Mouse (Mus musculus) small intestine, adult 2 months (tissue): ENCODE measurements at regions not wholly inside any gene's neighbourhood (a gene's known extent, or its start where the extent isn't known, plus 50 kb on each side); places are given as distances from the start of the nearest gene placed in this dataset.

Source experiments
- CTCF ChIP-seq: fragments of 200-500 bp; IDR thresholded peaks from 2 replicates; pipeline ENCODE4 v1.5.1; 2012; ENCODE audit warnings: low read depth, mild to moderate bottlenecking, control low read depth, inconsistent platforms, low read length, moderate library complexity, mixed read lengths; ENCODE audit not compliant: insufficient replicate concordance, insufficient read length; ENCODE audit errors: extremely low read depth
- POLR2A ChIP-seq: fragments of 200-500 bp; IDR thresholded peaks from 2 replicates; pipeline ENCODE4 v1.6.1; 2012; ENCODE audit warnings: low read depth, mild to moderate bottlenecking, control low read depth, inconsistent platforms, low read length, moderate library complexity

DNA sequence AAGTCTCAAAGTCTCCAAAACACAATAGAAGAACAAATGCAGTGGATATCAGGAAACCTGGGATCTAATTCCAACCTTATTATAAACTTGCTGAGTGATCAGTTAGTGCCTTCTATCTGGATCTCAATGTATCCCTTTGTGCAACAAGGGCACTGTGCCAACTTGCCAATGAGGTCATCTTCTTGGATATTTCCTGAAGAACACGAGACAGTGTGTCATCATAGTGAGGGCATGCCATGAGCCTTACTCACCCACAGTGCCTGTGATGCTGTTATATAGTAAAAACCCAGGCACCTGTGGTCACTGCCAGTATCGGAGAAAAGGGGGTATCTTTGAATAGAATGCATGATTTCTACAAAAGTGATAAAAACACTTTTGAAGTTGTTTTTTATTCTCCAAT lies 60.2 kb upstream of the Cd34 start:
- TF ChIP-seq CTCF (no peak), POLR2A (no peak)
